Mouse (Mus musculus): ENCODE results near the gene Grn. TPM values are rescaled to one million over a fixed set of nuclear protein-coding genes. Genes with fewer than 3 reads are reported as not detected.
"Not testable (repeated sequence)": the region's sequence is repeated elsewhere in the genome, so short reads cannot be mapped to it uniquely, and the experiment has no call there.

Grn gene
- total RNA-seq, 2 experiments from 2014 or later = 81.6 to 93.6 TPM

DNA sequence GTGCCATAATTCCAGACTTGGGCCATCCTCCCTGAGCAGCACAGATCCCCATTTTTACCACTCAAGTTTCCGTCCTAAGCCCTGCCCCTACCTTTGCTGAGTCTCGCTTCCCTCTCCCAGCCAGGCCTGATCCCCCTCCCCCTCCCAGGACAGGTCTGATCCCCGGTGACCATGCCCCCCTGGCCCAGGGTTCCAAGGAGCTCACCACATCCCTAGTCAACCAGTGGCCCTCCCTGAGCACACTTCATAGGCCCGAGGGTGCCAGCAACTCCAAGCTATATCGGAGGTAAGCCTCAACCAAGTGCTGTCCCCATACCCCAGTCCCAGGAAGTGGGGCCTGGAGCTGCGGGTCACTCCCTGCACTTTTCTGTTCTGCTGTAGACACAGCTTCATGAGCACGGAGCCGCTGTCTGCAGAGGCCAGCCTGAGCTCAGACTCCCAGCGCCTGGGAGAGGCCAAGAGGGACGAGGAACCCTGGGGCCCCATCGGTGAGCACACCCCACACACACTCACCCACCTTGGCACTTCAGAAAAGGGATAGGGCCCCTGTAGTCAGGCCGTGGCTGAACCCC lies 29.5 kb upstream of the Grn start:
- no peak for DNase-seq

GRCm38 (mm10) chr11:102401898-102402500 lies 28.1 kb upstream of the Grn start:
- DNase-seq = no peak

- no peak for DNase-seq
Observed at GRCm38 (mm10) chr11:102403657-102404056, 26.5 kb upstream of the Grn start.

DNA sequence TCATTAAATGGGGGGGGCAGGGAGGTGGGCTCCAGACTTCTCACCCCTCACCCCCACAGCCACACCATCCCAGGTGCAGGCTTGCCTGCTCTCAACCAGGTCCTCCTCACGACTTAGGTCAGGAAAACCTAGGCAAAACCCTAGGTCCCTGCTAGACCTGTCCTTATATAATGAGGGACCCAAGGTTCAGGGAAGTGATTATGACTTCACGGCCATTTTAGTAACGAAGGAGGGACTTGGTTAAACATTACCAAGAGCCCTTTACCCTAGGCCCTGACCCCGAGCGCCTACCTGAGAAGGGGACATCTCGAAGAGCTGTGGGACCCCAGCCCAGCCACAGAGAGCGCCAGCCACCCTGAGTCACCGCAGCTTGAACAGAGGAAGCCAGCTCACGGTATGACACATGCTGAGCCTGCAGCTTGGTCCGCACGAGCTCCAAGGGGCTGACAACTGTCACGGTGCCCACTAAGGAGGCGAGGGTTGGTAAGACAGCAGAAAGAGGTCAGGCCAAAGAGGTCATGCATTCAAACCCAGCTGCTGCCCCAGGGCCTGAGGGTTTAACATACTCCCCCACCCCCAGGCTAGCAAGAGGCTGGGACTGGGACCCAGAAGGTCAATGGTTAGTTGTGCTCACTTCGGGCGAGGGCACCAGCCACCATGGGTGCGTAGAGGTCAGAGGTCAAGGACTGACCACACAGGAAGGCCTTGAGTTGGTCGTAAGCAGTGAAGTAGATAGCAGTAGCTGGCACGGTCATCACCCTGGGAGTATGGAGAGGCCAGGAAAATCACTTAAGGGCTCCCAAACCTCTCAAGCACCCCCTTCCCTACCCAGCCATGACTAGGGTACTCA lies 25.7 kb upstream of the Grn start:
- no peak for DNase-seq

GRCm38 (mm10) chr11:102405544-102406285 lies 24.4 kb upstream of the Grn start:
- no peak for DNase-seq

DNA sequence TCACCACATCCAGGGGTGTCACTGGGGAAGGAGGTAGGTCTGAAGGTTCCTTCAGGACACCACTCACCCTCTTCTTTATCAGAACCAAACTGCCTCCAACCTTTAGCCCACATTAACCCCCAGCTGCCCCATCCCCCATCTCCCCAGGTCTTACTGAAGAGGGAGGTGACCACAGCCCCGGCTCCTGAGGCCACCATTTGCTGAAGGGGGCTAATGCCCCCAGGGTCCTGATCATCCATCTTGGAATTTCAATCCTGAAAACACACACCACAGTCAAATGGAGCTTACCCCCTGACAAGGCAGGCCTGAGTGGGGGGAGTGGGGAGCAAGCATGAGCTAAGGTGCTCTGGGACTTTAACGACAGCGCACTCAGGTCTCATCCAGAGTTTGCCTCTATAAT lies 23.7 kb upstream of the Grn start:
- no peak for DNase-seq

DNA sequence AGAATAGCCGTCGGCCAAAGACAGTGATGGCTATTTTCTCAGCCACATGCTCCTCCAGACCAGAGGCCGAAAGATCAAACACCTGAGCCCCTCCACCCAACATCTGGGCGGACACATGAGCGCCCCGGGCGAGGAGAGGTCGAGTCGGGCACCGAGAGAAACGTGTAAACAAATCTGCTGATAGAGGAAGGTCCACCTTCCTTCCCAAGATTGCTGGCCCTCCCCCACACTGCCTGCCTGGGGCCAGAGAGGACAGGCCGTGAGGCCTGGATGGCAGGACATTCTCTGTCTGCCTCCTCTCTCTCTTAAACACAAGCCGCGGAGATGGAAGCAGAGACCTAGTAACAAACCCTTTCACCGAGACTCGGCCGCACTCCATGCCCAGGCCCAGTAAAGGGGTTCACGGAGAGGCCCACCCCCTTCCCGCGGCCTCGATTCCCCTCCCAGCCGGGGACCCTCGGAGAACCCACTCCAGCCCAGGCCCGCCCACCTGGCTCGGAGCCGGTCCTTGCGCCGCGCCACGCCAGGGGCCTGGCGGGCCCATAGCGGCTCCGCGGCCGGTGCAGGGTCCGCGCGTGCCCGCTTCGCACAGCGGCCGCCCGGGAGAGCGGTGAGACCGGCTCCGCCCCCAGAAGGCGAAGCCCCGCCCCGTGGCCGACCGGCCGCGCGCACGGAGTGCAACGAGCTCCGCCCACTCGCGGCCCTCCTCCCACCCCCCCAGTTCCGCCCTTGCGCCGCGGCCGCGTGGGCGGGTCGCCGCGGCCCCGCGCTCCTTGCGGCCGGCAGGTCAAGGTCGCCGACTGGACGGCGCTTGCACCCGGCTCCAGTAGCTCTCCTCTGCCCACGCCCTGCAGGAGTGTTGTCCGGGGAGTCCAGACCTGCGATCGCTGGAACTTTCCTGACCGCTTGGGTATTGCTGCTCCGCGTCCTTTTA lies 22.9 kb upstream of the Grn start:
- peak; percentile 98 for DNase-seq

- DNase-seq = no peak
Observed at GRCm38 (mm10) chr11:102407834-102408215, 22.3 kb upstream of the Grn start, which contains the start of gene Slc25a39. Gene Slc25a39 (minus strand): TSS chr11:102407946.

GRCm38 (mm10) chr11:102408344-102408876 lies 21.7 kb upstream of the Grn start:
- DNase-seq = peak; percentile 93

DNA sequence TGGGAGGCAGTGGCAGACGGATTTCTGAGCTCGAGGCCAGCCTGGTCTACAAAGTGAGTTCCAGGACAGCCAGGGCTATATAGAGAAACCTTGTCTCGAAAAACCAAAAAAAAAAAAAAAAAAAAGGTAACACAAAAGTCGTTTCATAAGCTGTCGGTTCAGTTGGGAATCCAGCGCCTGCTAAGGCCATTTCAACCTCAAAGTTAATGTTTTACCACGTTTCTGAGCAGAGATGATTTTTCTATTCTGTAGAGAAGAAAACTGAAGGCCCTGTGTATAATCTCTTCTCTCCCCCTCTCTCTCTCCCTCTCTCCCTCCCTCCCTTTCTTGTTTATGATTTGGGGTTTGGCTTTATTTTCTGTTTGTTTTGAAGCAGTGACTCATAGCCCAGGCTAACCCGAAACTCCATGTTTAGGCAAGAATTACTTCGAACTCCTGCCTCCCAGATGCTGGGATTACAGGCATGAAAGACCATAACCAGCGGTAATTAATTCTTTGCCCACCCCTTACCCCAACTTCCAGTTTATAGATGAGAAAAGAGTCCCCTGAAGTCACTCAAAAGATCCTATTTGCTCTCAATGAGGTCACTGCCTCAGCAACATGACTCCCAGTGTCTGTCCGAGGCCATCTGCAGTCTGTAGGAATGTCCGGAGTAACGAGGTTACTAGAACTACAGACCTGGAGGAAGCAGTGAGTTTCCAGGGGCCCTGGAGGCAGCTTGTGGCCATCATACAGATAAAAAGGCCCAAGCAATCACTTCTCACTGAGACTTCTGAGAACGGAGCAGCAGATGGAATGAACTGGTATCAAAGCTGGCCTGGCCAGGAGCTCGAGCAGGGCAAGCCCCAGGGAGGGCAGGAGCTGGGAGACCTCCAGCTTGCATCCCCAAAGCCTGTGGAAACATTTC lies 21.0 kb upstream of the Grn start:
- DNase-seq = no peak

GRCm38 (mm10) chr11:102409795-102410330 lies 20.3 kb upstream of the Grn start:
- no peak for DNase-seq

DNA sequence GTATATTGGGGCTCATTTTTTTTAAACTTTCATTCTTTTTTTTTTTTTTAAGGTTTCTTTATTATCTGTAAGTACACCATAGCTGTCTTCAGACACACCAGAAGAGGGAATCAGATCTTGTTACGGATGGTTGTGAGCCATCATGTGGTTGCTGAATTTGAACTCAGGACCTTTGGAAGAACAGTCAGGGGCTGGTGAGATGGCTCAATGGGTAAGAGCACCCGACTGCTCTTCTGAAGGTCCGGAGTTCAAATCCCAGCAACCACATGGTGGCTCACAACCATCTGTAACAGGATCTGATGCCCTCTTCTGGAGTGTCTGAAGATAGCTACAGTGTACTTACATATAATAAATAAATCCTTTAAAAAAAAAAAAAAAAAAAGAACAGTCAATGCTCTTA lies 19.8 kb upstream of the Grn start:
- not testable (repeated sequence) for DNase-seq

DNA sequence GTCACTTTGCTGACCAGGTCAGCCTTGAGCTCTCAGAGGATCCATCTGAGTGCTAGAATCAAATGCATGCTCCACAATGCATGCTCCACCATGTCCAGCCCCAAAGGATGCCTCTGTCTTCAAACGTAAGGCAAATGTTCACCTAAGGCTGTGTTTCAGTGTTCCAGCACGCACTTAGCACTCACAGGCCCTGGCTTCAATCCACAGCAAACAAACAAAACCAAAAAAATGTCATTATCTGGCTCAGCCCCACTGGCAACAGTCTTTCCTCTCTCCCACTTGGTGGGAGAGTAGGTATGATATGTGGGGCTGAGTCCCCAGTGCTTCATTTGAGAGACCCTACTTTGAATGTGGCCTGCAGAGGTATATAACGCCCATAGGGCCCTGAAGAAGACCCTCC lies 19.1 kb upstream of the Grn start:
- no peak for DNase-seq

GRCm38 (mm10) chr11:102411704-102412103 lies 18.4 kb upstream of the Grn start:
- DNase-seq = peak; percentile 95

GRCm38 (mm10) chr11:102413059-102413458 lies 17.1 kb upstream of the Grn start:
- no peak for DNase-seq

DNA sequence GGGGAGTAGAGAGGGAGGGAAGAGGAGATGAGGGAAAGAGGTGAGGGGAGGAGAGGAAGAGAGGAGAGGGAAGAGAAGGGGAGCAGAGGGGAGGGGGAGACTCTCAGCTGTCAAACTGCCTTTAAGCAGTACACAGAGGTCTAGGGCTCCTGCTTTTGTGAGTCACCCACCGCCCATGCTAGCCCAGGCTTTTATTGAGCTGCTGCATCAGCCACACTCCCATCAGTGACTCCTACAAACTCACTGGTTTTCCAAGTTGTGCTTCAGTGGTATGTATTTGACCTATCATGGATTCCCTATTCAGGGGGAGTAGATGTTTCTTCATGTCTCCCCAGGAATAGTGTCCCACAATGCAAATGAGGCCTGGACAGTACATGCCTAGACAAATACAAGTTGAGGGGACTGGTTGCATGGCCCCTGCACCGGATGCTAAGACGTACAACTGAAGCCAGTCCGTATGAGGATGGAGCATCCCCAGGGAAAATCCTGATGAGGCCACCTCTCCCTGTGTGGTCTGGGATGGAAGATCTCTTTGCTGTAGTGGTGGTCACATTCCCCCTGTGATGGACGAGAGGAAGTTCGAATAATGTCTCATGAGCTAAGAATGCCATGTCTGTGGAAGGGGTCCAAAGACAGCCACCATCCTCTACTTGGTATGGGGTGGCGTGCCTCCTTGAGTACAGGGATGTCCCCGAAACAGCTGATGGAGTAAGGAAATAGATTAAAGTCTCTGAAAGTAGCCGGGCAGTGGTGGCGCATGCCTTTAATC lies 14.9 kb upstream of the Grn start:
- DNase-seq = no peak

- no peak for DNase-seq
Observed at GRCm38 (mm10) chr11:102417160-102417559, 13.0 kb upstream of the Grn start.

DNA sequence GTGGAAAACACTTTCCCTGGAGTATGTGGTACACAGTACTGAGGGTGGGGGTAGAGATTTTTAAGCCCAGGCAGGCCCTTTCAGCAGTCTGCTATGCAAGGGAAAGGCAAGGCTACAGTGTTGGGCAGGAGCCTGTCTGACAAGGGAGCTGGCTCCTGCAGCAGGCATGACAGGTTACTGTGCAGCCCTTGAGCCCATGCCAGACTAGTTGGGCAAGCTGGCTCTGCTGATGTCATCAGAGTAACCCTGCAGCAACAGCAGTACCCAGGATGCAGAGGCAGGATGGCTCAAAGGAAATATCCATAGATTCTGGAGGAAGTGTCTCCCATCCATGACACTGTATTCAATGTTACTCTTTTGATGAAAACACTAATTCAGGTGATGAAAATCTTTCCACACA lies 11.2 kb upstream of the Grn start:
- no peak for DNase-seq

DNA sequence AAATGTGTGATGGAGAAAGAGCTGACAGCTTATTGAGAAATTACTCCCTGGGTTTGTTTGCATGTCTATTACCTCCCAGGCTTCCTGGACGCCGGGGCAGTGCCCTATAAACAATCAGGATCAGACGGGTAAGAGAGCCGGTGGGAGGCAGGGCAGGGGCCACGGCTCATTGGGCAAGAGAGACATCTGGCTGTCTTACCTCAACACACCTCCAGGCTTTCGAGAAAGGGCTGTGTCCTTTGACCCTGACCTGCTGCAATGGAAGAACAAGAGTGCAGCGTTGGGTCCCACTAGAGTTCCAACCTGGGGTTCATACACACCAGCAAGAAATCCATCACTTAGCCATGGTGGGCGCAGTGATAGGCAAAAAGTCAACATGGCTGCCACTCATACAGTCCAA lies 8.6 kb upstream of the Grn start:
- no peak for DNase-seq
